Mouse (Mus musculus): ENCODE measurements around the gene Tubb2a.

The Tubb2a gene

DNA sequence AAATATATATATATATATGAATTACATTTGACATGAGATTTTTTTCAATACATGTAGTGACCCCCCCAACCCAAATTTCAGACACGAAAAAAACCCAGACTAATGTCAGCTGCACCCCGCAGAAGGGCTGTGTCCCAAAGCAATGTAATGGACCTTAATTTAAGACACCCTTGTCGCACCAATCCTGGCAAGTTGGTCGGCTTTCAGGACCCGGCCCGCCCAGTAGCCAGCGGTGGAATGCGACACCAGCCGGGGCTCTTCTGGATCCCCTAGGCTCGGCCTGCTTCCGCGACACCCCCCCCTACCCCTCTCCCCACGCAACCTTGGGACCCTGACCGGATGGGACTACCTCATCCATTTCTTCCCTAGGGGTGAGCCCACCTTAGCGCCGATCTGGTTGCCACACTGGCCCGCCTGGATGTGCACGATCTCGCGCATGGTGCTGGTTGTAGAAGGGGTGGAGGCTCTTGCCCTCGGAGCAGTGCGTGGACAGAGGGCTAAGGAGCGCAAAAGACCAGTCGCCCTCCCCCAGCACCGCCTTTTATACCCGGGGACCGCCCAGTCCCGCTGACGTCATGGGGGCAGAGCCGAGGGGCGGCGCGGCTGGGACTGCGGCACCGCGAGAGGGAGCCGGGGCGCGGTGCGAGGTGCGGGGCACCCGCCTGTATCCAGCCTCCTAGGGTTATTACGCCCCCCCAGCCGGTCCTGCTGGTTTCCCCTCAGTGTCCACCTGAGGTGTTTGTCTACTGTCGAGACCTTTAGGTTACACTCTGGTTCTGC, at the start of gene Tubb2a:
Gene Tubb2a, minus strand, starts transcription at position 516 of the 780 bp plus-strand sequence.
- peak; percentile 93 to 96 for DNase-seq (ENCODE audit: low spot score in 2 of 2)

DNA sequence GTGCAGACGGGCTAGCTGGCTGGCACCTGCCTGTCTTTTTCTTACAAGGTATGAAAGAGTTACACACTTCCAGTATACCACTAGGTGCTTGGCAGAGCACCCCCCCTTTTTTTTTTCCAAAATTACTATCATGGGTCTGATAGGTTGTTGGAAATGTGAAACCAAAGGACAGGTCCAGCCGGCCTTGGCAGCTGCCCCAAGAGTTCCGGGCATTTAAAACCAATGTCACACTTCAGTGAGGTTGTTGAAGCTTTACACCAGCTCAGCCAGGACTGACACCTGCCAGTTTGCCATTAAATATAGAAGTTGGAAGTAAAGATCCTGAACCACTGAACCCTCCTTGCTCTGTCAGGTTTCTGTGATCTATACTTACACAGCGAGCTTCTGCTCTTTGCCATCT, 47.9 kb upstream of the Tubb2a start:
- no peak for DNase-seq (ENCODE audit: low spot score in 2 of 2)

DNA sequence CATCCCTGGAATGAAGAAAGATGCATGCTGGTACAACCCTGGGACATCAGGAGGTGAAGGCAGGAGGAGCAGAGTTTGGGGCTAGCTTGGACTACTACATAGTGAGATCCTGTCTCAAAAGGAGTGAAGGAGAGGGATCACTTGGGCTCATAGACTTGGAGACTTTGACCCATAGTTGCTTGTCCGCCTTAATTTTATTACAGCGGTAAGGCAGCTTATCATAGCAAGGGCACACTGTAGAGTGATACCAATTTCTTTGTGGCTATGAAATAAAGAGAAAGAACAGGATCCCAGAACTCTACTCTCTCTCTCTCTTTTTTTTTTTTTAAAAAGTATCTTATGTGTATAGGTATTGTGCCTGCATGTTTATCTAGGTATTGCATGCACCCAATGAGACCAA, 42.7 kb upstream of the Tubb2a start:
- DNase-seq (ENCODE audit: low spot score in 2 of 2), result no peak

DNA sequence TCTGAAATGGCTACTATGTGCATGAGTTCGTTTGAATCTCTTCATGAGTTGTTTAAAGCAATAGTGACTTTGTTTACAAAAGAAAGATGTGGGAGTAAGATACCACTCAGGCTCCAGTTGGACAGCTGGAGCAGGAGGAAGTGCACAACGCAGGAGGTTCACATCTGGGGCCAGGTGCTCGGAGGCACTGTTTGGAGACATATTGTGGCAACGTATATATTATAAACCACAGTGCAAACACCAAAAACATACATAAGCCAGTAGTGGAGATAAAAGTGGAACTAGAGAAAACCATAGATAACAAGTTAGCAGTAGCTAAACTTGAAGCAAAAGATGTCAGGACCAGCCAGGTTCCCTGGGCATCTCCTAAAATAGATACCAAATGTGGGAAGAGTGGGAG, 41.6 kb upstream of the Tubb2a start:
- no peak for DNase-seq (ENCODE audit: low spot score in 2 of 2)

DNA sequence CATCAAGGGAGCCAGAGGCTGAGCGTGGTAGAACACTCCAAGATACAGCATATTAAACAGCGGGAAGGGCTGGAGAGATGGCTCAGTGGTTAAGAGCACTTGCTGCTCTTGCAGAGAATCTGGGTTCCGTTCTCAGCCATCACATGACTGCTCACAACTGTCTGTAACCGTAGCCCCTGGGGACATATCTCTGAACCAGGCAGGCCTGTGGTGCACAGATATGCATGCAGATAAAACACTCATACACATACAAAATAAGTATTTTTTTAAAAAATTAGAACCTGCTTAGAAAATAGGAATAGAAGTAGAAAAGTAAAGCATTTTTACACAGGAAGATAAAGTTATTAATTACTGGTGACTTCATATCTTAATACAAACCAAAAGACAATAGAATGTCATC, 41.0 kb upstream of the Tubb2a start:
- no peak for DNase-seq (ENCODE audit: low spot score in 2 of 2)

DNA sequence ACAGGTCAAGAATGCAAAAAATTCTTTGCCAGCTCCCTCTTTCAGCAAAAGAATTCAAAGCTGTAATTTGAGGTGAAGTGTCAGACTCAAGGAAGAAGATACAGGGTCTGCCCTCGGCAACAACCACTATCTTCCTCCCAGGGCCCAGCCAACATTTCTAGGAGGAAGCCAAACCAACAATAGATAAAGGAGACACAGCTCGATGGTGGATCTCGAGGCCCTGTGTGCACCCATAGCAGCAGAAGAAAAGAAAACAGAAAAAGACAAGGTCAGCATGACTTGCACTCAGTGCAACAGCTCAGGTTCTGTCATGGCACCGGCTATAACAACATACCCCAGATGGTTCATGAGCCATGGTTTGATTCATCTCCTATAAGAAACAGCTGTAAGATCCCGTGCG, 38.7 kb upstream of the Tubb2a start:
- DNase-seq (ENCODE audit: low spot score in 2 of 2), result no peak

DNA sequence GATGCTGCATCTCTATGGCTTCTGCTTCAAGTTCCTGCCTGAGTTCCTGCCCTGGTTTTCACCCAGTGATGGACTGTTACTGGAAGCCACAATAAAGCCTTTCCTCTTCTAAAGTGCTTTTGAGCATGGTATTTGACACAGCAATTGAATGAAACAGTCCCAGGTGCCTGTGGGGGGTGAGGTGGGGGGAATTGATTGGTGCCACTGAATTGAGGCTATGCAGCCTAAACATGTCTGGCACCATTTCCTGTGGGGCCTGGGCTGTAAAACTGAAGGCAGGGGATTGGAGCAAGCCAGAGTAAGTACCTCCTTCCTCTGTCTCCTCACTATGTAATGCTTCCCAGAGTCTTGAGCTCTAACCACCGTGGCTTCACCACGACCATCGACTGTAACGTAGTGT, 36.8 kb upstream of the Tubb2a start:
- DNase-seq (ENCODE audit: low spot score in 2 of 2), result no peak

DNA sequence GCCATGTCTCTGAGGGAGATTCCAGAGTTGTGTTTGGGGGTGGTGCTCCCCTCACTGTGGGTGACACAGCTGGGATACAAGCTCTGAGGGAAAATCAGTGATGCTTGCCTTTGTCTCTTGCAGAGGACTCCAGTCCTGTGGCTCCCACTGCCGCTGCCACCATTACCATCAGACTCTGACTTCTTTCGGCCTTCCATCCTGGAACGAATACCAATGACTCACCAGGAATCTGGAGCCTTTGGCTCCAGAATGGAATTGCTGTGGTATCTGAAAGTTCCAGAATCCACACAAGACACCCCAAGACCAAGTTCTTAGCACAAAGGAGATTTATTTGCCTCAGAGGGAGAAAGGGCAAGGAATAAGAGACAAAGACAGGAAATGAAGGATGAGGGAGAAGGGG, 35.3 kb upstream of the Tubb2a start:
- no peak for DNase-seq (ENCODE audit: low spot score in 2 of 2)

DNA sequence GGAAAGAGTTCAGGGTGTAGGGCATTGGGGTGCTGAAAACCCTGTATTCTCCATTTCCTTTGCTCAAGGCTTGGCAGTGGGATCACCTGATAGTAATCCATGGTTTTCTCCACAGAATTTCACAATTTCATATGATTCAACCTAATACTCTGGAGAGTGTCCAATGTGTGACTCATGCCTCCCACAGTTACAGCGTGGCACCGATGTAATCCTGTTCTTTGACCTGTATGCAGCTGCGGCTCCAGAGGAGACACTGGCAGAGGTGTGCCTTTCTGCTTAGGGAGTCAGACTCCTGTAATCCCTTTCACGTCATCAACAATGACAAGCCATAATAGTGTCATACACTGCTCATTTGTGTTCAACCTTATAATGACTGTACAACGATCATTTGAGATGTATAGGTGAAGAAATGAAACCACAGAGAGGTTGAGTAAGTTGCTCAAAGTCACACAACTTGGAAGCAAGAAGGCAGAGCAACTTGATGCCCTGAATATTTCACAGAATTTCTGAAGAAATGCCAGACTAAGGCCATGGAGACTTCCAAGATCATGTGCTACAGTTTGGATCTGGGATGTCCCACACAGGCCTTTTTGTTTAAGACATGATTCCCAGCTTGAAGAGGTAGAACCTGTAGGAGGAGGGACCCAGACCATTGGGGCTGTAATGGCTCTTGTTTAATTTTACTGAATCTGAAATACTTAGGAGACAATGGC, 34.7 kb upstream of the Tubb2a start:
- no peak for DNase-seq (ENCODE audit: low spot score in 2 of 2)

DNA sequence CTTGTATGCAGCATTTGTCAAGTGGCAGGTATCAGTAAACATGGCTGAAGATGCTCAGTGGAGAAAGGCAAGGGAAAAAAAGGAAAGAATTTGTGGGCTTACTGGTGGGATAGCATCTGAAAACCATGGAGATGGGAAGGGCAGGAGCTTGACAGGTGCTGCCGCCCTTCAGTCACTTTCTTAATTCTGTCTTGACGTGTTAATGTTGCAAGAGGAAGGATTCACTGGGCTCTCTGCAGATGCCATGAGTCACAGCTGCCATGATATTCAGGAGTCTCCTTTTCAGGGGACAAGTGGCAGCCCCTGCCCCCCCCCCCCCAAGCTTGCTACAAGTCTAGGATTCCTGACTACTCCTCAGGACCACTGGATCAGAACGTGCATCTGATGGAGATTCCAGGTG, 34.1 kb upstream of the Tubb2a start:
- no peak for DNase-seq (ENCODE audit: low spot score in 2 of 2)

DNA sequence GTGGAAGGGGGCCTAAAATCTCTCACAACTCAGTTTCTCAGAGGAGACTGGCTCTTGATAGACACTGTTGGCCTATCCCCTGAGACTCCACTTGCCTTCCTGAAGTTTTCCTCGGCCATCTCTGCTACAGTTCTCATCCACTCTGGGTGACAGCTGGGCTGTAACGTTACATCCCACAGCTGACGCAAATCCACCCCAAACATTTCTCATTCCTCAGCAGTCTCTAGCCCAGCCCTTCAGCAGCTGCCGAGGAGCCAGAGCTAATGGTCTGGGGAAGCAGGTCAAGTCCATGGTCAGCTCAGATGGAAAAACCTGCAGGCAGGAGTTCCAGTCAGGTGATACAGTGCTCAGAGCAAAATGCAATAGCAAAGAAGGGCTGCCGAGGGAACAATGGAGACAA, 33.2 kb upstream of the Tubb2a start:
- DNase-seq (ENCODE audit: low spot score in 2 of 2), result no peak

DNA sequence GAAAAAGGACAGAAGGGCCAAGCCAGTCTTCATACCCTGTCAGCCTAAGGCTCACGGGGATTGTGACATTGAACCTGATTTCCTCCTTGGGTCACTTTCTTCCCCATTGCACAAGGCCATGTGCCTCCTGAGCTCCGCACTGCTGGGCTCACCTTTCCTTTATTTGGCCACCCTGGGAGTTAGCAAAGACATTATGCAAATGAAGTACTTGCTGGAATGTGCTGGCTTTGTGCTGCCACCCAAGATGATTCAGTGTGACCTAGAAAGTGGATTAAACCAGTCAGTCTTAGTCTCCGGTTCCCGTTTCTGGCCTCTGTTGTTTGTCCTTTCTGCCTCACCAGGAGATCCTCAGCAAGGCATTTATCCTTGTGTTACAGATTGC, 31.9 kb upstream of the Tubb2a start:
- no peak for DNase-seq (ENCODE audit: low spot score in 2 of 2)

DNA sequence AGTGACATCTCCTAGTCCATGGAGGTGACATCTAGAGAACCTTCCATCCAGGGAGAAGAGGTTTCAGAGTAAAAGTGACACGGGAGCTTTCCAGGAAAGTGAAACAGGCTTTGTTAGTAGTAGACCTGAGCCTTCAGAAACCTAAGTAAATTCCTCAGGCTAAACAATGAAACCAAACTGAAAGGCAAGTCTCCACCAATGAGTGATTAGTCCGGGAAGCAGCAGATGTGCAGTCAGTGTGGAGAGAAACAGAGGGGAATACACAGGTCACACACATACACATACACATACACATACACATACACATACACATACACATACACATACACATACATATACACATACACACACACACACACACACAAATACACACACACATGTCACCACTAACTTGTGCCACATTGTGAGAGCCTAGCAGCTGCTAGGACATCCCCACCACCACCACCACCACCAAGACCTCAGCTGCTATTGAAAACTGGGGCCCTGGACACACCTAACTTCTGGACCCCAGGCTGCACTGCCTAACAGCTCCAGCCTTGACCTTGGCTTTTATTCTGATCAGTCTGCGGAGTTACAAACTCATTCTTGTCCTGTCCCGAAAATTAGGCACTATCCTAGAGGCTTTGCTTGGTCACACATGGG, 31.3 kb upstream of the Tubb2a start:
- no peak for DNase-seq (ENCODE audit: low spot score in 2 of 2)

DNA sequence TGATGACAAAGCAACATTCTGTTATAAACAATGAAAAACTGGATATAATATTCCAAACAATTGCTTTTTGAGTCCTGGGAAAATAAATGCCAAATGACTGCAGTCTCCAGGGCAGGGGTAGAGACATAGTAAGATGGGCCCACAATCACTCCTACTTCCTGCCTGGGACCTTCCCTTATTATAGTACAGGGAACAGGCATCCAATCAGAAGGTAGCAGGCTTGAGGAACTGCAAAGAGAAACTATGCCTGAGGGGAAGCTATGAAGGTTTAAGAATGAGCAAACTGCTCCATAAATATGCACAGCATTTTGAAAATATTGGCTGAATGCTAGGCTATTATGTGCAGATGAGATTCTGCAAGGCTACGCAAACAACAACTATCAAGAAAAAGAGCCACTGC, 29.2 kb upstream of the Tubb2a start:
- no peak for DNase-seq (ENCODE audit: low spot score in 2 of 2)

DNA sequence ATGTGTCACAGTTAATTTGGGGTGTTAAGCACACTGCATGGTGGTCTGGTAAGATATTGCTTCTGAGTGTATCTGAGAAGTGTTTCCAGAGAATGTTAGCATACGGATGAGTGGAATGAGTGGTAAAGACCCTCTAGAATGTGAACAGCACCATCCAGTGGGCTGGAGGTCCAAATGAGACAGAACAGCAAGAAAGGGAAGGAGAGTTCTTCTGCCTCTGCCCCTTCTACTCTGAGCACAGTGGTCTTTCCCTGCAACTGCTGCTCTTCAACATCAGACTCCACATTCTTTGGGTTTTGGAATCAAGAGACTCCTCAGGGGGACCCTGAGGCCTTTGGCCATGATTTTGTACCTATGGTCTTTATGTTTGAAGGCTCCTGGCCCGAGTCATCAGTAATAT, 28.4 kb upstream of the Tubb2a start:
- no peak for DNase-seq (ENCODE audit: low spot score in 2 of 2)

DNA sequence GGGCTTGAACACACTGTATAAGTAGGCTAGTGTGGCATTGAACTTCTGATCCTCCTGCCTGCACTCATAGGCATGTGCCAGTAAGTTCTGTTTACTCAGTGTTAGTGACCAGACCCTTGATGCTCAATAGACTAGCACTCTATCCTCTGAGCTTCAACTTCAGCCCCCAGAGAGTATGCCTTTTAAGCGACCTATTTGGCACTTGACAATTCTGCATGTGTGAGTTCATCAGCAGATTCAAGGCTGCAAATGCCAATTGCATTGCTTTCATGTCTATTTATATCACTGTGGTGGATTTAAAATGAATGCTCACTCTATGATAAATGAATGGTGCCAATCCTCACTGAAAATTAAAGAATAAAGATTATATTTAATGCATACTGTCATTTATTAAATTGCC, 27.6 kb upstream of the Tubb2a start:
- DNase-seq (ENCODE audit: low spot score in 2 of 2), result no peak

DNA sequence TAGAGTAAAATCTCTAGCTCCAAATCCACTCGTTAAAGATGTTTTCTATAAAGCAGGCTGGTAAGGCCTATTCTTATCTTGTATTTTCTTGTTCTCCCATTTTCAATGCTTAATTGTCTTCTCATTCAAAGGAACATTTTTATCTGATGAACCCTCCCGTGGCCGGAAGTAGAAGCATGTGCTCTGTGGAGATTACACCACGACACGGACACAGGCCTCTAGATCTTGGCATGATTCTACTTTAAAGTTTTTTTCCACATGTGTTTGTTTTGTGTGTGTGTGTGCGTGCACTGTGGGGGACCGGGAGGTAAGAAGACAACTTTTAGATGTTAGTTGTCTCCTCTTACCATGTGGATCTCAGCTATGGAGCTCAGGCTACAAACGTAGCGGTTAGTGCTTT, 24.1 kb upstream of the Tubb2a start:
- no peak for DNase-seq (ENCODE audit: low spot score in 2 of 2)

DNA sequence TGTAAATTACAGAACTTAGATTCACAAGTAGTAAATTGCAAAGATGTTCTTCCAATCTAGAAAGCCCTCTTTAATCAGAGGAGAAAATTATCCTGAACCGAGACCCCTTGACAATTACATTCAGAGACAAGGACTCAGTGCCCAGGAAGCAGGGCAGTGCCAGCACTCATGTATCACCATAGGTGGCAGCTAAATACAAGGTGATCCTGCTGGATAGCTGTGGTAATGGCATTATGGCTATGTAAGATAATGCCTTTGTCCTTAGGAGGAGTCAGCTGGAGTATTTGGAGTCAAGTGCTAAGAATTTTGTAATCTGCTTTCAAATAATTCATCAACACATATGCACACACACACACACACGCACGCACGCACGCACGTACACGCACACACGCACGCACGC, 23.4 kb upstream of the Tubb2a start:
- no peak for DNase-seq (ENCODE audit: low spot score in 2 of 2)

DNA sequence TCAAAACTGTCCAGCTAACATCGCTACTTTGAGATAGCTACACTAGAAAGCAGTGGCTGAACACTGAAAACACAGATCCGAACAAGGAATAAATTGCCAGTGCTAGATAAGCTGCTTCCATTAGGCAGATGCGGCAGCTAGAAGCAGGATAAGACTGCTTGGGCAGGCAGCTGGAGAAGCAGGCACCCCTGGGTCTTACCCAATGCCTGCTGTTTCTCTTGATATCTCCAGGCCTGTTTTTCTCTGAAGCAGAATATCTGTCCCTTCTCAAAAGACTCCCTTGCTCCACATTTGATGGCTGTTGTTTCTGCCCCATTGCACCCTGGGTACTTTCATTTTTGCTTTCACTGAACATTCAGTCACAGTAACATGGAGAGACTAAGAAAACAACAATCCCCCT, 22.9 kb upstream of the Tubb2a start:
- no peak for DNase-seq (ENCODE audit: low spot score in 2 of 2)

DNA sequence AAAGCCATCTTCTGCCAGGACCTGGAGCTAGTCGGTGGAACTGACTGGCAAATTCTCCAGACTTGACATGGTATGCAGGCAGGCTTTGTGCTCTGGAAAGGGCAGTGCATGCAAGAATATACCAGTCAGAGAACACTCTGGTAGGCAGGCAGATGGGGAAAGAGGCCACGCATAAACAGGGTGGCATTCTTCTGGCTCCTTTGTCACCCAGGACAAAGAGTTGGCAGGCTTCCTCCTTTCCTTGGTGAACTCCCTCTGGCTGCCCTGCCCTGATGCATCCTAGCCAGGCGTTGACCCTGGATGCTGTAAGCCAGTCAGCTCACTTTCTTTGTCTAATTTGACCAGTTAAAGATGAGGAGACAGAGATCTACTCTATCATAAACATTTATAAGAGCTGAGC, 19.3 kb upstream of the Tubb2a start:
- no peak for DNase-seq (ENCODE audit: low spot score in 2 of 2)

DNA sequence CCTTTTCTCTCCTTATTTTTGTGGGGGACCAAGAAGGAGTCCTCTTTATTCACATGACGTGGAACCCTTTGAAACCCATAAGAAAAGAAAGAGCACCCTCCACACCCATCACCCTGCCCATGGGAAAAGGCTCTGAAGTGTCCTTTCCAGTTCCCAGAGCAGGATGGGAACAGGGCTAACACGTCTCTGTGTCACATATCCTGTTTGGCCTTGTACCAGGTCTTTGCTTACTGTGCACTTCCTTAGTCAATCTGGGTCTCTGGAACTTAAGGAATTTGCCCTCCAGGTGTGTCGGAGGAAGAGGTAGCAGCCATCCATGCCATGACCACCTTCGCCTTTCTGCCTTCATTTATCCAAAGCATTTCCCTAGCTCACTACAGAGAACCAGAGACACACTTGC, 18.6 kb upstream of the Tubb2a start:
- no peak for DNase-seq (ENCODE audit: low spot score in 2 of 2)

DNA sequence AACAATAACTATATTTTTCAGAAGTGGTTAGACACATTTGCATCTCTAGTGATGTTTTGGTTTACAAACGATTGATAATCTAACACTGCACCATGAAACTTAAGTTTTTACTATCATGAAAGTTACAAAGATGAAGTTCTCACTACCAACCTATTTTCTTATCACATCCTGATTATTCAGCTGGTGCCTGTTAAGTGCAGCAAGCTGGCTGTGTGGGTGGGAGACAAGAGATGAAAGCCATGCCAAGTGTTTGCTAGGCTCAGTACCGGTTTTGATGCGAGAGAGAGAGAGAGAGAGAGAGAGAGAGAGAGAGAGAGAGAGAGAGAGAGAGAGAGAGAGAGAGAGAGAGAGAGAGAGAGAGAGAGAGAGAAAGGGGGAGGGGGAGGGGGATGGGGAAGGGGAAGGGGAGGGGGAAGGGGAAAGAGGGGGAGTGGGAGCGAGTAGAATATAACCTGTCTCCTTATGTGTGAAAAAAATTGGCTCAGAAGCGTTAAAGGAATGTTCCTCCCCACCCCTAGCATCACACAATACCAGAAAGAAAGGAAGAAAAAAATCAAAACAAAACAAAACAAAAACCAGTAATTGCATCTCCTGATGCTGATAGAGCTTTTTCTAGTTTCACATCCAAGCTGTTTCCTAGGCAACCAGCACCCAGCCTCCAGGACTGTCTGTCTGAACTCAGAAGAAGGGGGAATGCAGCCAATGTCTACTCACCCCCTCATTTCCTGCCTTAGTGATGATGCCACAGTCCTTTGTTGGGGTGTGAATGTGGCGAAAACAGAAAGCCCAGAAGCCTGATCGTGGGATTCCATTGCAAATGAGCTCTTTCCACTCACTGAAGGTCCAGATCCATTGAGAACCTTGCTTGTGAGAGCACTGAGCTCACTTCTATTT, 18.0 kb upstream of the Tubb2a start:
- no peak for DNase-seq (ENCODE audit: low spot score in 2 of 2)

Measured in urinary bladder, postnatal 4 days (tissue).